ENCODE assay signal across 14 mouse cellular contexts in the genomic region with DNA sequence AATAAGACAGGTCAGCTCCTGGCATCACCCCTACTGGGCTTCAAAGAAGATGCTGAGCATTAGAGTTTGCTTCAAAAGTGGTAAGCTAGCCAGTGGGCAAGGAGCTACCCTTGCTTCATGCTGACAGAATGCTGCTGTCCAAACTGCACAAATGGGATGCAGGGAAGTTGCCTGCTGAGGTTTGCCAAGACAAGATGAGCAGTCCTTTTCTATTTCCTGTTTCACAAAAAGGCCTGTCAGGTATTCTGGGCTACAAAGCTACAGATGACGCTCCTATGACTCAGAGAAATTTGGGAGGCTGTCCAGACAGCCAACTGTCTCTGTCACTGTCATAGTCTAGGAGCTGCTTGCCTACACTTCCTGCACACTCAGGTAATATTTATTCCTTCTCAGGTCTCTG. TPM values are rescaled to one million over a fixed set of nuclear protein-coding genes. Genes with fewer than 3 reads are reported as not detected.
DNase-seq lines count a peak whose midpoint lies in the region; ATAC-seq lines count a peak whose summit lies in the region.
"Had no signal": no experiment of that assay in that cellular context is flagged by ENCODE, and none has a peak within 500 bp of the region (broad histone marks: within the 10 kb centered on the region; RNA-seq: fewer than 3 reads in every experiment).

No protein-coding gene starts in this region.

- peak; percentile 50 to 59 for DNase-seq in left cerebral cortex, adult 18-20 months (ENCODE audit: low spot score in 2 of 2)
- no peak for DNase-seq in left cerebral cortex, postnatal 10 days (ENCODE audit: extremely low spot score in 1 of 2, low spot score in 2 of 2)
- peak; percentile 34 for DNase-seq in Muller cell, postnatal 12 days (ENCODE audit: inconsistent ontology term)
- peak; percentile 75 to 87 for DNase-seq in cerebellum, adult 18-20 months
- DNase-seq in cerebellum, postnatal 25 days, result peak; percentile 75 to 82
- no peak for DNase-seq in gastrocnemius, postnatal 25 days
- DNase-seq: adrenal gland, postnatal 10 days; B cell, adult 2 months; gastrocnemius, postnatal 36 days; kidney, adult 11 months; kidney, postnatal 14 days had no signal

- no peak for ATAC-seq in erythroid progenitor cell, adult 5-6 weeks (replicated peaks; ENCODE audit: low FRiP score, poor library complexity, severe bottlenecking)
- ATAC-seq: forebrain, embryonic 14.5 days; hindbrain, postnatal 0 days had no signal

- intact Hi-C loops in left cerebral cortex, postnatal 10 days (cut with DNase I), result no loop called here

RNA-seq across cellular contexts. Expression of a gene that starts 16.7 kb away (rescaled TPM):
- total RNA-seq in left cerebral cortex, adult 18-20 months (2021), result 10 to 100 TPM; 20.9 to 23.0 TPM
- 10 to 100 TPM; 17.9 to 18.2 TPM for total RNA-seq in left cerebral cortex, postnatal 10 days (2021)
- 12.3 and 28.1 TPM in 2 replicates for total RNA-seq in erythroid progenitor cell, adult 5-6 weeks (2015; ENCODE audit: low replicate concordance)
- 12.5 and 25.8 TPM in 2 replicates for total RNA-seq in erythroid progenitor cell, adult 5-6 weeks (2017; ENCODE audit: low replicate concordance)
- total RNA-seq in gastrocnemius, postnatal 25 days (2021), result 1 to 10 TPM; 4.7 to 6.6 TPM

Comparison
In these comparisons a context has a peak if more than half of its experiments do, and no peak if none do; other contexts are left out.
1. DNase-seq: peak in left cerebral cortex, adult 18-20 months (2 of 2), Muller cell, postnatal 12 days (single experiment), cerebellum, adult 18-20 months (2 of 2) and cerebellum, postnatal 25 days (2 of 2); none in left cerebral cortex, postnatal 10 days (0 of 2) and gastrocnemius, postnatal 25 days (single experiment).